Mouse (Mus musculus): Measurements from ENCODE around the gene Polk.

Polk gene

GRCm38 (mm10) chr13:96527856-96528255, 14.5 kb downstream of the Polk start:
- DNase-seq = no peak

GRCm38 (mm10) chr13:96527022-96527421, 15.4 kb downstream of the Polk start:
- DNase-seq = no peak

- no peak for DNase-seq
Observed at GRCm38 (mm10) chr13:96521294-96521693, 21.1 kb downstream of the Polk start.

- DNase-seq = no peak
Observed at GRCm38 (mm10) chr13:96517335-96517734, 25.0 kb downstream of the Polk start.

GRCm38 (mm10) chr13:96516249-96516648, 26.1 kb downstream of the Polk start:
- no peak for DNase-seq

GRCm38 (mm10) chr13:96514154-96514942, 28.0 kb downstream of the Polk start:
- no peak for DNase-seq

GRCm38 (mm10) chr13:96511893-96512292, 30.5 kb downstream of the Polk start:
- no peak for DNase-seq

- no peak for DNase-seq
Observed at GRCm38 (mm10) chr13:96511262-96511661, 31.1 kb downstream of the Polk start.

GRCm38 (mm10) chr13:96510635-96511034, 31.7 kb downstream of the Polk start:
- DNase-seq = peak; percentile 14

- DNase-seq = no peak
Observed at GRCm38 (mm10) chr13:96507541-96507940, 34.8 kb downstream of the Polk start.

GRCm38 (mm10) chr13:96506313-96506712, 36.1 kb downstream of the Polk start:
- DNase-seq = no peak

GRCm38 (mm10) chr13:96505661-96506060, 36.7 kb downstream of the Polk start:
- no peak for DNase-seq

- DNase-seq = no peak
Observed at GRCm38 (mm10) chr13:96499891-96500290, 42.5 kb downstream of the Polk start.

GRCm38 (mm10) chr13:96496630-96497029, 45.7 kb downstream of the Polk start:
- no peak for DNase-seq

- DNase-seq = no peak
Observed at GRCm38 (mm10) chr13:96490433-96490832, 51.9 kb downstream of the Polk start, which contains the start of gene Gm17622. Gene Gm17622 (plus strand): TSS chr13:96490733.

GRCm38 (mm10) chr13:96487968-96488367, 54.4 kb downstream of the Polk start:
- DNase-seq = no peak

GRCm38 (mm10) chr13:96487230-96487629, 55.1 kb downstream of the Polk start:
- no peak for DNase-seq

- DNase-seq = no peak
Observed at GRCm38 (mm10) chr13:96478991-96479390, 63.4 kb downstream of the Polk start.

- DNase-seq = no peak
Observed at GRCm38 (mm10) chr13:96477226-96477625, 65.2 kb downstream of the Polk start.

GRCm38 (mm10) chr13:96470957-96471356, 71.4 kb downstream of the Polk start, which contains the start of gene Ankdd1b:
Gene Ankdd1b (minus strand): TSS chr13:96471198.
- no peak for DNase-seq

- DNase-seq = no peak
Observed at GRCm38 (mm10) chr13:96470556-96470955, 71.8 kb downstream of the Polk start.

- DNase-seq = no peak
Observed at GRCm38 (mm10) chr13:96468678-96469077, 73.7 kb downstream of the Polk start.

GRCm38 (mm10) chr13:96465315-96465714, 77.1 kb downstream of the Polk start:
- no peak for DNase-seq

GRCm38 (mm10) chr13:96462644-96463043, 79.7 kb downstream of the Polk start:
- no peak for DNase-seq

GRCm38 (mm10) chr13:96458606-96459005, 83.8 kb downstream of the Polk start:
- no peak for DNase-seq
